Mouse (Mus musculus) liver, adult (tissue): ENCODE measurements around the gene Dhrs11.

Source experiments
- GATA4 ChIP-seq: IDR thresholded peaks from 2 replicates; pipeline ENCODE4 v1.6.1; 2014; ENCODE audit warnings: mild to moderate bottlenecking, low read length; ENCODE audit not compliant: insufficient replicate concordance

Dhrs11 gene

GRCm38 (mm10) chr11:84793545-84793944 lies 35.2 kb downstream of the Dhrs11 start:
- no peak for TF ChIP-seq GATA4

GRCm38 (mm10) chr11:84790383-84790782 lies 38.4 kb downstream of the Dhrs11 start:
- TF ChIP-seq GATA4 = no peak

GRCm38 (mm10) chr11:84780143-84780870 lies 48.5 kb downstream of the Dhrs11 start:
- no peak for TF ChIP-seq GATA4

- no peak for TF ChIP-seq GATA4
These were observed 53.2 kb downstream of the Dhrs11 start for GRCm38 (mm10) chr11:84775560-84775959.

GRCm38 (mm10) chr11:84774870-84775514 lies 53.8 kb downstream of the Dhrs11 start:
- TF ChIP-seq GATA4 = no peak
